Mouse (Mus musculus) ES-E14 (cell line): ENCODE results near the gene Tshz2. TPM values are rescaled to one million over a fixed set of nuclear protein-coding genes. Genes with fewer than 3 reads are reported as not detected.

Source experiments
- DNase-seq: peaks from one replicate; pipeline ENCODE4 v3.0.0-alpha.2; 2013; ENCODE audit warnings: low read depth, low spot score
- H3K27ac ChIP-seq: 2 replicates; pipeline ENCODE4 v1.5.1; 2012; ENCODE audit warnings: low read depth, mild to moderate bottlenecking, low read length, moderate library complexity, mixed read lengths; ENCODE audit not compliant: poor library complexity, insufficient read depth, severe bottlenecking
- H3K36me3 ChIP-seq: 2 replicates; pipeline ENCODE4 v1.6.1; 2012; ENCODE audit warnings: mild to moderate bottlenecking, low read length, moderate library complexity, mixed read lengths; ENCODE audit not compliant: control insufficient read depth, poor library complexity, insufficient read depth, severe bottlenecking
- H3K4me1 ChIP-seq, 2 experiments: fragments of 150-350 bp in 1 of 2; sonication (generic) in 1 of 2; 2 replicates each; pipeline ENCODE4 v1.6.1; 2012; ENCODE audit warnings: low read length in 2 of 2, mild to moderate bottlenecking in 1 of 2, mixed read lengths in 1 of 2; ENCODE audit not compliant: control insufficient read depth in 2 of 2, insufficient read depth in 2 of 2, poor library complexity in 1 of 2
- H3K4me3 ChIP-seq, 2 experiments: fragments of 150-350 bp in 1 of 2; sonication (generic) in 1 of 2; 2 replicates each; pipeline ENCODE4 v1.5.1; 2012; ENCODE audit warnings: low read length in 2 of 2, low read depth in 1 of 2, mild to moderate bottlenecking in 1 of 2, mixed read lengths in 1 of 2; ENCODE audit not compliant: insufficient read depth in 1 of 2, poor library complexity in 1 of 2, severe bottlenecking in 1 of 2
- H3K9ac ChIP-seq: 2 replicates; pipeline ENCODE4 v1.6.1; 2012; ENCODE audit warnings: low read depth, mild to moderate bottlenecking, low read length, mixed read lengths; ENCODE audit not compliant: poor library complexity, insufficient read depth, severe bottlenecking
- H3K9me3 ChIP-seq: fragments of 150-350 bp; sonication (generic); 2 replicates; pipeline ENCODE4 v1.6.1; 2012; ENCODE audit warnings: low read depth, mild to moderate bottlenecking, low read length; ENCODE audit not compliant: control insufficient read depth, insufficient read depth
- CHD2 ChIP-seq: IDR thresholded peaks from 2 replicates; pipeline ENCODE4 v1.6.1; 2014; ENCODE audit warnings: mild to moderate bottlenecking, low read depth, low read length, inconsistent platforms
- HCFC1 ChIP-seq: IDR thresholded peaks from 2 replicates; pipeline ENCODE4 v1.6.1; 2012; ENCODE audit warnings: low read length, inconsistent platforms, borderline replicate concordance; ENCODE audit not compliant: insufficient read depth
- MAFK ChIP-seq: IDR thresholded peaks from 2 replicates; pipeline ENCODE4 v1.6.1; 2014; ENCODE audit warnings: mild to moderate bottlenecking, low read depth, low read length, inconsistent platforms; ENCODE audit not compliant: insufficient read depth
- ZC3H11A ChIP-seq: IDR thresholded peaks from 2 replicates; pipeline ENCODE4 v1.6.1; 2012; ENCODE audit warnings: low read depth, mild to moderate bottlenecking, inconsistent platforms, low read length, borderline replicate concordance
- ZNF384 ChIP-seq: IDR thresholded peaks from 2 replicates; pipeline ENCODE4 v1.6.1; 2012; ENCODE audit warnings: low read depth, low read length, inconsistent platforms
- in situ Hi-C, 2 experiments: fragments of 600-800 bp; cut with MboI; formaldehyde crosslinking; loops; one replicate each; pipeline ENCODE4 v1.15.1; 2025; ENCODE audit warnings: low sequenced_read_pairs in 2 of 2, inconsistent platforms in 1 of 2; ENCODE audit not compliant: unreplicated experiment in 2 of 2
- total RNA-seq: library from RNA; depleted of rRNA; stranded (reverse); fragments of 300-350 nt; gene quantifications from 2 replicates; pipeline ENCODE4 v1.2.3, GENCODE M21; 2012

Gene Tshz2
- total RNA-seq, 1 experiment: 0.27 TPM

DNA sequence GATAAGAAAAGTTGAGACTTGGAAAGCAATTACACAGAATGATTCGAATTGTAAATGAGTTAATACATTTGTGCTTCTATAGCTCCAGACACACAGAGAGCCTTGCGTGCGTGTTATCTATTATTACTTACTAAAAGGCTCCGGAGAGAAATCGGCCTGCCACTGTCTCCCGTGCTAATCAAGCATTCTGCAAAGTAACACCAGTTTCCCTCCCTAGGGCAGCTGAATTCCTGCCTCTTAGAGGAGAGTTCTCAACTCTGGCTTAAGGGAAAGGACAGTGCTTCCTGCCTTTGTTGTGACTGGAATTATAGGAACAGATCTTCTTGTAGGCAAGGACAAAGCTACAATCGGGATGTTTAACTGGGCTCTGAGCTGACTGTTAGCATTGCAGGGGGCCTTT is 101.2 kb downstream of the Tshz2 start:
- TF ChIP-seq MAFK: no peak
- no peak for TF ChIP-seq HCFC1
- no peak for TF ChIP-seq ZNF384
- TF ChIP-seq ZC3H11A: no peak
- TF ChIP-seq CHD2: no peak
- no peak overlapping the region for H3K27ac ChIP-seq
- H3K4me3 ChIP-seq: no peak overlapping the region
- H3K9ac ChIP-seq: no peak overlapping the region
- DNase-seq: no peak
- no peaks in the 10 kb centered on the region for H3K9me3 ChIP-seq
- no peaks in the 10 kb centered on the region for H3K36me3 ChIP-seq
- peaks cover 2 to 25% of the 10 kb centered on the region in 2 experiments; a peak in 3 of 4 replicates for H3K4me1 ChIP-seq
- in situ Hi-C loops: no loop called here

DNA sequence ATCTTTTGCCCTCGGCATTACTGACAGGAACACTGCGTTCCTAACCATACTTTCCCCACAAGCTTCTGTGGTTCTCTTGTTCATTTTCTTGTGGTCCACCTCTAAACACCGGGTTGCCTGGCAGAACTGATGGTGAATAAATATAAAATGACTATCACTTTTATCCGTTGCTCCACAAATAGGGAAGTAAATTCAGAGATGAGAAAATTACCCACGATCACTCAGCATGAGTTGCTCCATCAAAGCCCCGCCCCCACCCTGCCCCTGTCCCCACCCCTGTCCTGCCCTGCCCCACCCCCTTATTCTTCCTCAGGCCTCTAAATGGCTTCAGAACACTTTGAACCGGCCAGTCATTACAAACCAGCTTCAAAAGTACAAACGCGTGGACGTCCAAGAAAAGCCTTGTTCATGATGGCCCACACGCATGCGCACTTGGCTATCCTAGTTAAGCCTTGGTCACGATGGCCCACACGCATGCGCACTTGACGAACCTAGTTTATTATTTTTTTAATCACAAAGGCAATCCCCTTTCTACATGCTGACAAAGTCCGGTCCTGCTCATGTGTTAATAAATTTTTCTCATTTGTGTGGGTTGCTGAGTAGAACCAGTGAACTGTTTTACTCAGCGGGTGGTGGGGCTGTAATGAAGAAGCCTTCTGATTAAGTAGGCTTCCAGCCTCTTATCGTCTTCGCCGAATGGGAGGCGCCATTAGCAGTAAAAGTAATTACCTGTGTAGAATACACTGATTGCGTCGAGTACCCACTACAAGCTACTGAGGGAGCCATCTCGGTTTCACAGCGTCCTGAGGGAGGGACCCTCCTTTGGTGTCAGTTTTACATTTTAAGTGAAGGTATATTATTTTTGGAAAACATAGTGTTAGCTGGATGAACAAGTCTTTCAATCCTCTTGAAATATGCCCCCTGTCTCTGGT is 102.9 kb downstream of the Tshz2 start:
- H3K9ac ChIP-seq: no peak overlapping the region
- no peak for TF ChIP-seq CHD2
- TF ChIP-seq ZC3H11A: no peak
- TF ChIP-seq HCFC1: no peak
- no peak for TF ChIP-seq MAFK
- TF ChIP-seq ZNF384: no peak
- H3K4me3 ChIP-seq: no peak overlapping the region
- in situ Hi-C loops: no loop called here
- no peak overlapping the region for H3K27ac ChIP-seq
- no peaks in the 10 kb centered on the region for H3K36me3 ChIP-seq
- H3K9me3 ChIP-seq: no peaks in the 10 kb centered on the region
- H3K4me1 ChIP-seq: peaks cover 0 to 20% of the 10 kb centered on the region in 2 experiments; a peak in 2 of 4 replicates
- DNase-seq: no peak

DNA sequence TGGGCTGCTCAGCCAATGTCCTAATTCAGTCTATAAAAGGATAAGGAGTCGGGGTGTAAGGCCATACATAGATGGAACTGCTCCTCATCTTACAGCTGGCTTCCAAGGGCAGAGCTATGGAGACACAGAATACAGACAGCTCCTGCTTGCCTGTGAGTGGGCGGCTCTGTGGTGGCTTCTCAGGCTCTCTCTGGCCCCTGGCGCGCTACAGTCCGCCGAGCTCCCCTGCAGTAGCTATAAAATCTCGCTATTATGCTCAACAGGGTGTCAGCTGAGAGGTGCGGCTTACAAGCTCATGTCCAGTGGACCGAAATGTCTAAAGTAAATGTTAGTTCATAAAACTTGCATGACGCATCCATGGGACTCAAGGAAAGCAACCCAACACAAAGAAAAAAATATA is 108.2 kb downstream of the Tshz2 start:
- Histone ChIP-seq H3K4me3 (no peak overlapping the region), H3K9me3 (no peaks in the 10 kb centered on the region), H3K9ac (no peak overlapping the region), H3K36me3 (no peaks in the 10 kb centered on the region), H3K27ac (no peak overlapping the region), H3K4me1 (peaks cover 0 to 9% of the 10 kb centered on the region in 2 experiments; a peak in 3 of 4 replicates)
- in situ Hi-C loops: no loop called here
- no peak for DNase-seq
- TF ChIP-seq ZNF384: no peak
- no peak for TF ChIP-seq CHD2
- no peak for TF ChIP-seq HCFC1
- no peak for TF ChIP-seq MAFK
- no peak for TF ChIP-seq ZC3H11A

DNA sequence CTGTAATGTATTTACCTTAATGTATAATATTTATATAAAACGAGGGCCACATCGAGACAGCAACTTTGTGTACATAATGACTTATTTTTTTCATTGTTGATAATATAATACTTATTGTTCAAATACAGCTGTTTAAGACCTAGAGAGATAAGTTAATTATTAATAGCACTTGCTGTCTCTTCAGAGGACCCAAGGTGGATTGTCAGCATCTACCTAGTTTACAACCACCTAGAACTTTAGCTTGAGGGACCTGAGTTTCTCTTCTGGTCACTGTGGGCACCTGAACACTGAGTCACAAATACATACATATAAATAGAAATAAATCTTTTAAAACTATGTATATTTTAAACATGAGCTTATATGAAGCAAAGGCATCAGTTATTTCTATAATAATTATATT is 110.0 kb downstream of the Tshz2 start:
- peaks cover 0 to 3% of the 10 kb centered on the region in 2 experiments; a peak in 1 of 4 replicates for H3K4me1 ChIP-seq
- H3K4me3 ChIP-seq: no peak overlapping the region
- H3K27ac ChIP-seq: no peak overlapping the region
- no peaks in the 10 kb centered on the region for H3K36me3 ChIP-seq
- H3K9ac ChIP-seq: no peak overlapping the region
- in situ Hi-C loops: no loop called here
- no peak for TF ChIP-seq CHD2
- no peak for TF ChIP-seq ZC3H11A
- TF ChIP-seq HCFC1: no peak
- no peak for TF ChIP-seq MAFK
- no peak for TF ChIP-seq ZNF384
- H3K9me3 ChIP-seq: no peaks in the 10 kb centered on the region
- DNase-seq: no peak
